Mouse (Mus musculus): ENCODE results near the gene Ddx28. TPM values are rescaled to one million over a fixed set of nuclear protein-coding genes. Genes with fewer than 3 reads are reported as not detected.

Ddx28 gene
- polyA plus RNA-seq, 1 experiment from 2014 or later = 22.3 TPM

DNA sequence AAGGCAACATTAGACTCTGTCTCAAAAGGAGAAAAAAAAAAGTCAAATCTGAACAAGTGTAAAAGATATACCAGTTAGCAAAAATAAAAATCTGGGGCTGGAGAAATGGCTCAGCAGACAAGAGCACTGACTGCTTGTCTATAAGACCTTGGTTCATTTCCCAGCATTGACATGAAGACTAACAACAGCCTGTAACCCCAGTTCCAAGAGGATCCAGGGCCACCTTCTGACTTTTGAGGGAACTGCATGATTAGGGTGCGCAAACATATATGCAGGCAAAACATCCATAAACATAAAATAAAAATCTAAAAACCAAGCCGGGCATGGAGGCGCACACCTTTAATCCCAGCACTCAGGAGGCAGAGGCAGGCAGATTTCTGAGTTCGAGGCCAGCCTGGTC, 5.3 kb downstream of the Ddx28 start:
- H3K27ac ChIP-seq (ENCODE audit: low read depth, low read length) = no peak overlapping the region
- no peak overlapping the region for H3K4me2 ChIP-seq
- H3K4me3 ChIP-seq (ENCODE audit: low read depth, low read length) = no peak overlapping the region
- DNase-seq (ENCODE audit: low spot score) (no peak), ATAC-seq (replicated peaks; ENCODE audit: low FRiP score) (no peak)
- H3K9me3 ChIP-seq (ENCODE audit: control insufficient read depth, low read length) = no peaks in the 10 kb centered on the region
- peaks cover 9% of the 10 kb centered on the region for H3K4me1 ChIP-seq (replicated peaks; ENCODE audit: control insufficient read depth, insufficient read depth, low read length)
- H3K27me3 ChIP-seq (replicated peaks; ENCODE audit: control insufficient read depth, insufficient read depth, low read length) = no peaks in the 10 kb centered on the region
- 83% methylated on average over 4 of the region's 4 CpGs for WGBS
- no peak overlapping the region for H3K9ac ChIP-seq (ENCODE audit: low read depth, low read length)
- H3K36me3 ChIP-seq (ENCODE audit: control insufficient read depth, insufficient read depth, low read length) = no peaks in the 10 kb centered on the region

DNA sequence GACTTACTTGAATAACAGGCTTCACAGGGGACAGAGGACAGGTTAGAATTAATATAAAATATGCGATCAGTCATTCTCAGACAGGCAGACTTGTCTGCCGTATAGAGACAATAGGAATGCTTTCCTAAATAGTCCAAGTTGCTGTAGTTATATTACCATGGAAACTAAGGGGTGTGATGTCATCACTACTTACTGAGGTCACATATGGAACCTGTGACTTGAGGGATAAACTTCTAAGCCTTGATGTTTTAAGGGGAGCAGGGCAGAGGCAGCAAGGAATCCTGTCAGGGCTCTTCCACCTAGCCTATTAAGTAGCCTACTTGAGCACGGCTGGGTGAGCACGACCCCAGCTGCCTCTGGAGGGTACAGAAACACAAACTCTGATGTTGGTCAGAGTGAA, 5.8 kb downstream of the Ddx28 start, which contains the start of gene Dpep2nb:
Dpep2nb (minus strand) TSS at position 101 of the 400 bp plus-strand sequence.
- H3K4me1 ChIP-seq (replicated peaks; ENCODE audit: control insufficient read depth, insufficient read depth, low read length) = peaks cover 9% of the 10 kb centered on the region
- no peak within 1 kb of the TSS for H3K4me3 ChIP-seq (ENCODE audit: low read depth, low read length)
- WGBS = 81% methylated on average over 4 of the region's 4 CpGs
- DNase-seq (ENCODE audit: low spot score) (no peak), ATAC-seq (replicated peaks; ENCODE audit: low FRiP score) (no peak)
- H3K36me3 ChIP-seq (ENCODE audit: control insufficient read depth, insufficient read depth, low read length) = no peaks in the 10 kb centered on the region
- H3K4me2 ChIP-seq = no peak within 1 kb of the TSS
- no peaks in the 10 kb centered on the region for H3K27me3 ChIP-seq (replicated peaks; ENCODE audit: control insufficient read depth, insufficient read depth, low read length)
- no peak within 1 kb of the TSS for H3K27ac ChIP-seq (ENCODE audit: low read depth, low read length)
- no peaks in the 10 kb centered on the region for H3K9me3 ChIP-seq (ENCODE audit: control insufficient read depth, low read length)
- H3K9ac ChIP-seq (ENCODE audit: low read depth, low read length) = no peak within 1 kb of the TSS

DNA sequence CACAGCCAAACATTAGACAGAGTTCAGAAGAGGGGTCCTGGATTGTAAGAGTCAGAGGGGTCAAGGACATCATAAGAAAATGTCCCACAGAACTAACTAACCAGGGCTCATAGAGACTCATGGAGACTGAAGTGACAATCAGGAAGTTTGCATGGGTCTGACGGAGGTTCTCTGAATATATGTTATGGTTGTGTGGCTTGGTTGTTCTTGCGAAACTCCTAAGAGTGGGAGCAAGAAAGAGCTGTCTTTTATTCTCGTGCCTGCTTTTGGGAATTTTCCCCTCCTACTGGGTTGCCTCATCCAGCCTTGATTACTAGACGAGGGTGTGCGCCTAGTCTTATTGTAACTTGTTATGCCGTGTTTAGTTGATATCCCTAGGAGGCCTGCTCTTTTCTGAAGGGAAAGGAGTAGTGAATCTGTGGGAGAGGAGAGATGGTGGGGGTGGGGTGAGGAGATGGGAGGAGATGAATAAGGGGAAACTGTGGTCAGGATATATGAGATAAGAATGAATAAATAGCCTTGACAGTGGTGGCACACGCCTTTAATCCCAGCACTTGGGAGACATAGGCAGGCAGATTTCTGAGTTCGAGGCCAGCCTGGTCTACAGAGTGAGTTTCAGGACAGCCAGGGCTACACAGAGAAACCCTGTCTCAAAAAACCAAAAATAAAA, 7.0 kb downstream of the Ddx28 start:
- no peaks in the 10 kb centered on the region for H3K9me3 ChIP-seq (ENCODE audit: control insufficient read depth, low read length)
- ATAC-seq (replicated peaks; ENCODE audit: low FRiP score) (no peak), DNase-seq (ENCODE audit: low spot score) (no peak)
- H3K36me3 ChIP-seq (ENCODE audit: control insufficient read depth, insufficient read depth, low read length) = no peaks in the 10 kb centered on the region
- H3K4me3 ChIP-seq (ENCODE audit: low read depth, low read length) = no peak overlapping the region
- no peak overlapping the region for H3K9ac ChIP-seq (ENCODE audit: low read depth, low read length)
- H3K27ac ChIP-seq (ENCODE audit: low read depth, low read length) = no peak overlapping the region
- 61% methylated on average over 8 of the region's 8 CpGs for WGBS
- peaks cover under 1% of the 10 kb centered on the region; the same call in 1 of the 2 replicates for H3K4me1 ChIP-seq (replicated peaks; ENCODE audit: control insufficient read depth, insufficient read depth, low read length)
- no peaks in the 10 kb centered on the region for H3K27me3 ChIP-seq (replicated peaks; ENCODE audit: control insufficient read depth, insufficient read depth, low read length)
- H3K4me2 ChIP-seq = no peak overlapping the region

DNA sequence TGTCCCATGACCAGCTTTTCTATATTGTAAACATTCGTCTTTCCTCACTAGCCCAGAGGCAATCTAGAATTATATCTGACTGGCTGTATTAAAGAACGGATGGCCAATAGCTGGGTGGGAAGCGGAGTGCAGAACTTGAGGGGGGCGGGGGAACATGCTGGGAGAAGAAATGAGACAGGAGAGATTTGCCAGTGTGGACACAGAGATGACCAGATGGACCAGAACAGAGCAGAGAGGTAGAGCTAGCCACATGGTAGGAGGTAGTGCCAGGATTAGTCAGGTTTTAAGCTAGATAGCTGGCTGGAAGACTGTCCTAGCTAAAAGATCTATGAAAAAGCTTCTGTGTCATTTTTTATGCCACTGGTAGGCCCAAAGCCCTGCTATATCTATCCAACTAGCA, 9.8 kb downstream of the Ddx28 start:
- WGBS = 78% methylated on average over 4 of the region's 4 CpGs
- Histone ChIP-seq H3K4me2 (no peak overlapping the region), H3K9me3 (ENCODE audit: control insufficient read depth, low read length) (no peaks in the 10 kb centered on the region), H3K36me3 (ENCODE audit: control insufficient read depth, insufficient read depth, low read length) (no peaks in the 10 kb centered on the region), H3K27me3 (replicated peaks; ENCODE audit: control insufficient read depth, insufficient read depth, low read length) (no peaks in the 10 kb centered on the region), H3K9ac (ENCODE audit: low read depth, low read length) (no peak overlapping the region), H3K4me1 (replicated peaks; ENCODE audit: control insufficient read depth, insufficient read depth, low read length) (0 out of 2 replicates have a peak, but pooled peaks cover 2% of the 10 kb centered on the region), H3K27ac (ENCODE audit: low read depth, low read length) (no peak overlapping the region), H3K4me3 (ENCODE audit: low read depth, low read length) (no peak overlapping the region)
- DNase-seq (ENCODE audit: low spot score) (no peak), ATAC-seq (replicated peaks; ENCODE audit: low FRiP score) (no peak)

DNA sequence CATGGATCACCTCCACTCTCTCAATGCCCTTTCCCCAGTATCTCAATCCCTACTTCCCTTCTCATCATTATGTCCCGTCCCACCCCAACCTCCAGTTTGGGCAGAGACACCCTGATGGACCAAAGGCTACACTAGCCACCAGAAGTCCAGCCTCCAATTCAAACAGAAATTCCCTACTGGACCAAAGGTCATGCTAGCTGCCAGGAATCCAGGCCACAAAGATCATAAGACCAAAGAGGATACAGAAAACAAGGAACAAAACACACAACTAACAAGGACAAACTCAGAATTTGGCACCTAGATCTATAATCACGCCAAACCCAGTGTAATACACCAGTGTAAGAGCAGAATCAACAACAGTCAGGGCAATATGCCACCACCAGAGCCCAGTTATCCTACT, 12.7 kb downstream of the Ddx28 start:
- peak overlapping the region; percentile 19; the same call in 1 of the 2 replicates for H3K27ac ChIP-seq (ENCODE audit: low read depth, low read length)
- H3K36me3 ChIP-seq (ENCODE audit: control insufficient read depth, insufficient read depth, low read length) = no peaks in the 10 kb centered on the region
- H3K9ac ChIP-seq (ENCODE audit: low read depth, low read length) = no peak overlapping the region
- H3K4me1 ChIP-seq (replicated peaks; ENCODE audit: control insufficient read depth, insufficient read depth, low read length) = 0 out of 2 replicates have a peak, but pooled peaks cover 2% of the 10 kb centered on the region
- WGBS = 65% methylated on average over 2 of the region's 2 CpGs
- H3K9me3 ChIP-seq (ENCODE audit: control insufficient read depth, low read length) = no peaks in the 10 kb centered on the region
- DNase-seq (ENCODE audit: low spot score) = no peak
- H3K27me3 ChIP-seq (replicated peaks; ENCODE audit: control insufficient read depth, insufficient read depth, low read length) = no peaks in the 10 kb centered on the region
- no peak overlapping the region for H3K4me3 ChIP-seq (ENCODE audit: low read depth, low read length)
- ATAC-seq (replicated peaks; ENCODE audit: low FRiP score) = no peak; the same call in 1 of the 2 replicates
- no peak overlapping the region for H3K4me2 ChIP-seq

DNA sequence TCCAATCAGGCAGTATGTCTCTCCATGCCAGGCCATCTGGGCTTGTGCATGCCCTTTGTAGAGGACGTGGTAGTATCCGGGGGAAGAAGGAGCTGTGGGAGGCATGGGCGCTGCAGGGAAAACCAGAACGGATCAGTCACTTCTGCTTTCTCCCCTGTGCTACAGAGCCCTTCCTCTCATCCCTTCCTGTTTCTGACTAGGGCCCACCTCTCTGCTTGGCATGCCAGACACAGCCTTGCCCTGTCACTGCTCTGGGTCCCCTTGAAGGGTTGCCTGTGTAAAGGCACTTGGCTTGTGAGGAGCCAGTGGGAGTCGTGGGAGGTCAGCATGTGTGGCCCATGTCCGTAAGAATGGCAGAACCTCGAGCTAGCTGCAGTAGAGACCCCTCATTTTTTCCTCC, 15.3 kb downstream of the Ddx28 start:
- no peak overlapping the region for H3K9ac ChIP-seq (ENCODE audit: low read depth, low read length)
- no peak overlapping the region for H3K4me2 ChIP-seq
- H3K9me3 ChIP-seq (ENCODE audit: control insufficient read depth, low read length) = no peaks in the 10 kb centered on the region
- H3K4me1 ChIP-seq (replicated peaks; ENCODE audit: control insufficient read depth, insufficient read depth, low read length) = 0 out of 2 replicates have a peak, but pooled peaks cover 2% of the 10 kb centered on the region
- no peak overlapping the region for H3K27ac ChIP-seq (ENCODE audit: low read depth, low read length)
- no peak overlapping the region for H3K4me3 ChIP-seq (ENCODE audit: low read depth, low read length)
- ATAC-seq (replicated peaks; ENCODE audit: low FRiP score) (no peak), DNase-seq (ENCODE audit: low spot score) (no peak)
- no peaks in the 10 kb centered on the region for H3K36me3 ChIP-seq (ENCODE audit: control insufficient read depth, insufficient read depth, low read length)
- WGBS = 56% methylated on average over 7 of the region's 7 CpGs
- H3K27me3 ChIP-seq (replicated peaks; ENCODE audit: control insufficient read depth, insufficient read depth, low read length) = no peaks in the 10 kb centered on the region

DNA sequence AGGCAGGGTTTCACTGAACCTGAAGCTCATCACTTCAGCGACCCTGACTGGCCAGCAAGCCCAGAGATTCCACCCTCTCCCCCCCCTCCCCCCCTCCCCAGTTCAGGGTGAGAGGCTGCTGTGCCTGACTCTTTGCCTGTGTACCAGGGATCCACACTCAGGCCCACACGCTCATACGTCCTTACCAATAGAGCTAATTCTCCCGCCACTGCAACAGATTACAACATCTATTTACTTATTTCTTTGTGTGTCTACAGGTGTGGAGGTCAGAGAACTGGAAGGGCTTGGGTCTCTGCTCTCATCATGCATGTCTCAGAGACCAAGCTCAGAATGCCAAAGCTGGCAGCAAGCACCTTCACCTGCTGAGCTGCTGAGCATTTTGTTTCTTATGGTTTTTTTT, 18.5 kb downstream of the Ddx28 start:
- no peak overlapping the region for H3K9ac ChIP-seq (ENCODE audit: low read depth, low read length)
- H3K4me3 ChIP-seq (ENCODE audit: low read depth, low read length) = no peak overlapping the region
- H3K27ac ChIP-seq (ENCODE audit: low read depth, low read length) = no peak overlapping the region
- no peaks in the 10 kb centered on the region for H3K9me3 ChIP-seq (ENCODE audit: control insufficient read depth, low read length)
- DNase-seq (ENCODE audit: low spot score) (no peak), ATAC-seq (replicated peaks; ENCODE audit: low FRiP score) (no peak)
- H3K27me3 ChIP-seq (replicated peaks; ENCODE audit: control insufficient read depth, insufficient read depth, low read length) = 0 out of 2 replicates have a peak, but pooled peaks cover 3% of the 10 kb centered on the region
- WGBS = 56% methylated on average over 4 of the region's 4 CpGs
- H3K36me3 ChIP-seq (ENCODE audit: control insufficient read depth, insufficient read depth, low read length) = no peaks in the 10 kb centered on the region
- H3K4me2 ChIP-seq = no peak overlapping the region
- H3K4me1 ChIP-seq (replicated peaks; ENCODE audit: control insufficient read depth, insufficient read depth, low read length) = peaks cover 4% of the 10 kb centered on the region; the same call in 1 of the 2 replicates

DNA sequence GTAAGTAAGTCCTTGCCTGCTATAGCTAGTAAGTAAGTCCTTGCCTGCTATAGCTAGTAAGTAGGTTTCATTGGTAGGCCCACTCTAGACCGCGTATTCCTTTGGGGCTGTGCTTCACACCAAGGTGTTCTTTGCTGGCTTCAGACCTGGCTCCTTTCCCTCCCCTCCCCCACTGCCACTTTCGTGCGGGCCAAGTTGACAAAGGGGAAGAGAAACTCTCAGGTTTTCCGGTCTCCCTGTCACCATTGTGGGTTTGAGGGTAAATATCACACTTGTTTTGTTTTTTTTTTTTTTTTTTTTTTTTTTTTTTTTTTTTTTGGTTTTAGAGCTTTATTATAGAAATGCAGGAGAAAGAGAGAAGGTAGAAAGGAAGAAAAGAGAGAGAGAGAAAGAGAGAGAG, 19.2 kb downstream of the Ddx28 start:
- H3K36me3 ChIP-seq (ENCODE audit: control insufficient read depth, insufficient read depth, low read length) = no peaks in the 10 kb centered on the region
- no peak overlapping the region for H3K4me3 ChIP-seq (ENCODE audit: low read depth, low read length)
- H3K9ac ChIP-seq (ENCODE audit: low read depth, low read length) = no peak overlapping the region
- no peak for DNase-seq (ENCODE audit: low spot score)
- no peak overlapping the region for H3K27ac ChIP-seq (ENCODE audit: low read depth, low read length)
- H3K4me2 ChIP-seq = no peak overlapping the region
- 48% methylated on average over 5 of the region's 5 CpGs for WGBS
- no peaks in the 10 kb centered on the region for H3K9me3 ChIP-seq (ENCODE audit: control insufficient read depth, low read length)
- no peak for ATAC-seq (replicated peaks; ENCODE audit: low FRiP score)
- H3K27me3 ChIP-seq (replicated peaks; ENCODE audit: control insufficient read depth, insufficient read depth, low read length) = peaks cover 3% of the 10 kb centered on the region; the same call in 1 of the 2 replicates
- H3K4me1 ChIP-seq (replicated peaks; ENCODE audit: control insufficient read depth, insufficient read depth, low read length) = peaks cover 4% of the 10 kb centered on the region; the same call in 1 of the 2 replicates

DNA sequence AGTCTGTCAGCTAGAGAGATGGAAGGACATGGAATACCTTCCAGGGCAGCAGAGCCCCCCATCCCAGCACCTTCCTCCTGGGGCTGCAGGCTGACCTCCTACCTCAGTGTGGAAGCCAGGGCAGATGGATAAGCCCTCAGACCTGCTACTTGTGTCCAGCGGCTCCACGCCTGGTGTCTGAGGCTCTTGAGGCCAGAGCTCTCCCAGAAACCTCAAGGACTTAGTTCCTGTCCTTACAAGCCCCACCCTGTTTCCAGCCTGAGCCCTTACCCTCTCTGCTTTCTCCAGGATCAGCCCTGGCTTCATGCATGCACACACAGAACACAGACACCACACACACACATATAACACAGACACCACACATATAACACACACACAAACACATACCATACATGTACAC, 20.1 kb downstream of the Ddx28 start:
- peaks cover 4% of the 10 kb centered on the region; the same call in 1 of the 2 replicates for H3K4me1 ChIP-seq (replicated peaks; ENCODE audit: control insufficient read depth, insufficient read depth, low read length)
- 75% methylated on average over 2 of the region's 2 CpGs for WGBS
- peaks cover 3% of the 10 kb centered on the region; the same call in 1 of the 2 replicates for H3K27me3 ChIP-seq (replicated peaks; ENCODE audit: control insufficient read depth, insufficient read depth, low read length)
- no peaks in the 10 kb centered on the region for H3K36me3 ChIP-seq (ENCODE audit: control insufficient read depth, insufficient read depth, low read length)
- no peak overlapping the region for H3K4me2 ChIP-seq
- H3K9ac ChIP-seq (ENCODE audit: low read depth, low read length) = no peak overlapping the region; the same call in 1 of the 2 replicates
- no peak overlapping the region for H3K4me3 ChIP-seq (ENCODE audit: low read depth, low read length)
- H3K9me3 ChIP-seq (ENCODE audit: control insufficient read depth, low read length) = no peaks in the 10 kb centered on the region
- DNase-seq (ENCODE audit: low spot score) = no peak
- no peak for ATAC-seq (replicated peaks; ENCODE audit: low FRiP score)
- H3K27ac ChIP-seq (ENCODE audit: low read depth, low read length) = no peak overlapping the region

All from liver, embryonic 11.5 days (tissue).